Mouse (Mus musculus): ENCODE data around the gene Scoc.

DNA sequence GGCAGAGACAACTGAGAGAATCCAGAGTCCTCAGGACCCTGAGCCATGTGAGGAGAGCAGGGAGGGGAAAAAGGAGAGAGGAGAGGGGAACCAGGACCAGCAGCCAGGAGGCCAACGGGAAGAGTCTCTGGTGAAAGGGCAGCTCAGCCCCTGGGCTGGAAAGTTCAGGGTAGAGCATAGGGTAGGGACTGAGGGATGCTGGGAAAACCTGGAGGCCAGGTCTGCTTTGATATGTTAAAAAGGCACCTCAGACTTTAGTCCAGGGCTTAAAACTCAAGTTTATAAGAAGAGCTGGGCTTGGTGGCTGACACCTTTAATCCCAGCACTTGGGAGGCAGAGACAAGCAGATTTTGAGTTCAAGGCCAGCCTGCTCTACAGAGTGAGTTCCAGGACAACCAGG, 65.7 kb downstream of the Scoc start:
- no peak for TF ChIP-seq CTCF (IDR thresholded peaks at IDR 0.05)
- TF ChIP-seq EP300 (IDR thresholded peaks at IDR 0.05): no peak
